ENCODE assay signal across 8 mouse cellular contexts in genomic region chr7:128474322-128474721, GRCm38 (mm10). TPM values are rescaled to one million over a fixed set of nuclear protein-coding genes. Genes with fewer than 3 reads are reported as not detected.
A peak's percentile ranks its signal among the peaks of the same experiment; 100 is the strongest.
DNase-seq lines count a peak whose midpoint lies in the region; ATAC-seq lines count a peak whose summit lies in the region.
"Had no signal": no experiment of that assay in that cellular context is flagged by ENCODE, and none has a peak within 500 bp of the region (broad histone marks: within the 10 kb centered on the region; RNA-seq: fewer than 3 reads in every experiment).

No protein-coding gene starts in this region.

- WGBS in hindbrain, embryonic 15.5 days = 31% methylated on average over 10 of the region's 10 CpGs

- ATAC-seq in hindbrain, embryonic 15.5 days (ENCODE audit: low FRiP score, low read depth) = peak; percentile 81

- H3K4me2 ChIP-seq in hindbrain, embryonic 15.5 days = peak overlapping the region; percentile 46
- H3K4me2 ChIP-seq: neural tube, embryonic 12.5 days had no signal

- H3K4me3 ChIP-seq in hindbrain, embryonic 15.5 days = peak overlapping the region; percentile 25
- H3K4me3 ChIP-seq: neural tube, embryonic 12.5 days had no signal

- no peaks in the 10 kb centered on the region for H3K27me3 ChIP-seq in hindbrain, embryonic 15.5 days
- H3K27me3 ChIP-seq: neural tube, embryonic 12.5 days had no signal

- H3K9me3 ChIP-seq in hindbrain, embryonic 15.5 days = no peaks in the 10 kb centered on the region; the same call in 1 of the 2 replicates
- H3K9me3 ChIP-seq: neural tube, embryonic 12.5 days had no signal

- no peak overlapping the region for H3K27ac ChIP-seq in hindbrain, embryonic 15.5 days (replicated peaks)
- H3K27ac ChIP-seq: neural tube, embryonic 12.5 days had no signal

- peak; percentile 87 to 97 for DNase-seq in adrenal gland, adult (ENCODE audit: inconsistent age in 2 of 2, low spot score in 1 of 2)
- peak; percentile 88 to 90 for DNase-seq in cerebellum, postnatal 36 days
- DNase-seq in gastrocnemius, adult 18-20 months (ENCODE audit: low spot score) = peak; percentile 80
- DNase-seq in left cerebral cortex, adult 18-20 months (ENCODE audit: low spot score in 2 of 2) = peak; percentile 74 to 76
- DNase-seq in mesoderm, embryonic 11.5 days (ENCODE audit: low read depth, low spot score) = peak; percentile 50
- DNase-seq in right cerebral cortex, postnatal 4 days = peak; percentile 59

- H3K4me1 ChIP-seq in hindbrain, embryonic 15.5 days (replicated peaks) = no peaks in the 10 kb centered on the region
- H3K4me1 ChIP-seq: neural tube, embryonic 12.5 days had no signal

- H3K36me3 ChIP-seq in hindbrain, embryonic 15.5 days = no peaks in the 10 kb centered on the region
- H3K36me3 ChIP-seq: neural tube, embryonic 12.5 days had no signal

- H3K9ac ChIP-seq in hindbrain, embryonic 15.5 days = no peak overlapping the region
- H3K9ac ChIP-seq: neural tube, embryonic 12.5 days had no signal

RNA-seq across cellular contexts. Expression of gene Tial1, which starts 12.8 kb away (rescaled TPM):
- total RNA-seq in gastrocnemius, adult 18-20 months (2021) = 10 to 100 TPM; 41.1 to 42.5 TPM
- 23.2 and 25.3 TPM in 2 replicates for polyA plus RNA-seq in hindbrain, embryonic 15.5 days (2015; fragmentation: Nextera tagmentation; extraction: Ambion mirVana)
- total RNA-seq in left cerebral cortex, adult 18-20 months (2021) = 100 to 1,000 TPM in 1 of 2 experiments, 10 to 100 TPM in 1; 94.6 to 101 TPM

RNA-seq across cellular contexts. Expression of gene Bag3, which starts 49.1 kb away (rescaled TPM):
- total RNA-seq in gastrocnemius, adult 18-20 months (2021) = 100 to 1,000 TPM; 129 to 219 TPM
- polyA plus RNA-seq in hindbrain, embryonic 15.5 days (2015; fragmentation: Nextera tagmentation; extraction: Ambion mirVana) = 2.6 and 3.9 TPM in 2 replicates
- total RNA-seq in left cerebral cortex, adult 18-20 months (2021) = 10 to 100 TPM in 1 of 2 experiments, 1 to 10 TPM in 1; 9.4 to 10.2 TPM

RNA-seq across cellular contexts. Expression of gene Rgs10, which starts 55.8 kb away (rescaled TPM):
- 1 to 10 TPM; 2.0 to 3.4 TPM for total RNA-seq in gastrocnemius, adult 18-20 months (2021)
- 58.9 and 59.3 TPM in 2 replicates for polyA plus RNA-seq in hindbrain, embryonic 15.5 days (2015; fragmentation: Nextera tagmentation; extraction: Ambion mirVana)
- total RNA-seq in left cerebral cortex, adult 18-20 months (2021) = 10 to 100 TPM; 49.5 to 52.5 TPM

Comparison
In these comparisons a context has a peak if more than half of its experiments do, and no peak if none do; other contexts are left out.
1. RNA of gene Bag3, which starts 49.1 kb away (total RNA-seq): 129 to 219 TPM in gastrocnemius, adult 18-20 months; 9.4 to 10.2 TPM in left cerebral cortex, adult 18-20 months; every median in the first group is over 10 times any median in the second.
2. RNA of gene Rgs10, which starts 55.8 kb away (total RNA-seq): 49.5 to 52.5 TPM in left cerebral cortex, adult 18-20 months; 2.0 to 3.4 TPM in gastrocnemius, adult 18-20 months; every median in the first group is over 10 times any median in the second.
3. Peak in every context shown above with its lines, with median percentiles within 50 percentile points of each other: DNase-seq.